ENCODE assay signal across 8 mouse cellular contexts in the genomic region with DNA sequence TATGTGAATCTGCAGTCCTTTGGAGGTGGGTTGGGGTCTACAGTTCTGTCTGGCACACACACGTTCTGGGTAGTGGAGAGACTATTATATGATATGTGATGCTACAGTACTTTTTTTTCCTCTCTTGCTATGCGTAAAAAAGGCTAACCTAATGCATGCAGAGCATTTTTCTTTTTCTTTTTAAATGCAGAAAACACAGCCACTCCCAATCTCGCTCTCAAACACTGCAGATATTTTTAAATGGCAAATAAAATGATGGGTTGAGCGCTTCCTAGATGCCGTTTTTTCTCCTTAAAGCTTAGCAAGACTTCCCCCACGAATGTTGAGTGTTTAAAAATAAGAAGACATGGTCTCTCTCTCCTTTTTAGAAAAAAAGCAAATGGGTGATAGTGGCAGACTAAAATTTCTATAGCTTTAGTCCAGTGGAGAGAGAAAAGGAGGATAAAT. TPM values are rescaled to one million over a fixed set of nuclear protein-coding genes. Genes with fewer than 3 reads are reported as not detected.
A peak's percentile ranks its signal among the peaks of the same experiment; 100 is the strongest.
DNase-seq lines count a peak whose midpoint lies in the region; ATAC-seq and TF ChIP-seq lines count a peak whose summit lies in the region.

No protein-coding gene starts in this region.

- peaks cover 6% of the 10 kb centered on the region for H3K4me1 ChIP-seq in bone marrow macrophage, adult 2 months (ENCODE audit: control insufficient read depth, insufficient read depth, low read length)
- H3K4me1 ChIP-seq in hindbrain, embryonic 12.5 days: peaks cover 26% of the 10 kb centered on the region
- peaks cover 37% of the 10 kb centered on the region for H3K4me1 ChIP-seq in midbrain, embryonic 13.5 days (replicated peaks)

- peak overlapping the region; percentile 86 for H3K4me2 ChIP-seq in hindbrain, embryonic 12.5 days (replicated peaks)
- H3K4me2 ChIP-seq in midbrain, embryonic 13.5 days (replicated peaks): peak overlapping the region; percentile 97

- no peak for TF ChIP-seq CTCF in bone marrow macrophage, adult 2 months (IDR thresholded peaks at IDR 0.05; ENCODE audit: low read depth, low read length)

- 7% methylated on average over 6 of the region's 6 CpGs for WGBS in hindbrain, embryonic 12.5 days
- 10% methylated on average over 6 of the region's 6 CpGs for WGBS in midbrain, embryonic 13.5 days

- H3K9me3 ChIP-seq in hindbrain, embryonic 12.5 days (replicated peaks): no peaks in the 10 kb centered on the region
- H3K9me3 ChIP-seq in midbrain, embryonic 13.5 days: no peaks in the 10 kb centered on the region

- peak; percentile 30 for DNase-seq in layer of hippocampus, adult 9-10 months (ENCODE audit: low spot score)
- no peak for DNase-seq in layer of hippocampus, postnatal 10 days (ENCODE audit: low spot score in 2 of 2)
- DNase-seq in cerebellum, adult 11-12 months: no peak
- DNase-seq in ovary, postnatal 14 days (ENCODE audit: low spot score): no peak
- DNase-seq in cerebellum, adult 9-11 months: no peak

- H3K9ac ChIP-seq in hindbrain, embryonic 12.5 days: peak overlapping the region; percentile 55
- peak overlapping the region; percentile 59 for H3K9ac ChIP-seq in midbrain, embryonic 13.5 days (replicated peaks)

- H3K4me3 ChIP-seq in bone marrow macrophage, adult 2 months (ENCODE audit: insufficient read depth, low read length): peak overlapping the region; percentile 83
- peak overlapping the region; percentile 88 for H3K4me3 ChIP-seq in hindbrain, embryonic 12.5 days
- H3K4me3 ChIP-seq in midbrain, embryonic 13.5 days (replicated peaks): peak overlapping the region; percentile 90

- H3K27ac ChIP-seq in bone marrow macrophage, adult 2 months (ENCODE audit: insufficient read depth, low read depth, low read length): no peak overlapping the region
- no peak overlapping the region; the same call in 1 of the 2 replicates for H3K27ac ChIP-seq in hindbrain, embryonic 12.5 days
- H3K27ac ChIP-seq in midbrain, embryonic 13.5 days: no peak overlapping the region

- peaks cover 11% of the 10 kb centered on the region for H3K27me3 ChIP-seq in hindbrain, embryonic 12.5 days
- H3K27me3 ChIP-seq in midbrain, embryonic 13.5 days: peaks cover 21% of the 10 kb centered on the region

- ATAC-seq in hindbrain, embryonic 12.5 days (ENCODE audit: low FRiP score): no peak
- no peak for ATAC-seq in midbrain, embryonic 13.5 days

- H3K36me3 ChIP-seq in hindbrain, embryonic 12.5 days: no peaks in the 10 kb centered on the region
- no peaks in the 10 kb centered on the region for H3K36me3 ChIP-seq in midbrain, embryonic 13.5 days

- TF ChIP-seq POLR2A in bone marrow macrophage, adult 2 months (IDR thresholded peaks at IDR 0.05; ENCODE audit: borderline replicate concordance, low read depth, low read length): no peak

RNA-seq across cellular contexts. Expression of gene Add3, which starts 0.6 kb away (rescaled TPM):
- 100 to 1,000 TPM; 120 to 122 TPM for total RNA-seq in layer of hippocampus, postnatal 10 days (2021)
- polyA plus RNA-seq in bone marrow macrophage, adult 2 months (2012; ENCODE audit: insufficient read depth, insufficient read length, missing spikeins): 21.8 and 25.5 TPM in 2 replicates
- polyA plus RNA-seq in hindbrain, embryonic 12.5 days (2016; fragmentation: Nextera tagmentation; extraction: Ambion mirVana): 55.5 and 56.0 TPM in 2 replicates
- polyA plus RNA-seq in midbrain, embryonic 13.5 days (2015; fragmentation: Nextera tagmentation; extraction: Ambion mirVana): 25.1 and 27.1 TPM in 2 replicates
